Mouse (Mus musculus) E14TG2a.4 (cell line): ENCODE results near the gene Pkp4.

Source experiments
- H3K27me3 ChIP-seq: 2 replicates; pipeline ENCODE4 v1.6.1; 2014; ENCODE audit warnings: low read length, control low read depth; ENCODE audit not compliant: insufficient read depth
- H3K36me3 ChIP-seq: 2 replicates; pipeline ENCODE4 v1.6.1; 2014; ENCODE audit warnings: low read length, control low read depth; ENCODE audit not compliant: insufficient read depth
- H3K4me1 ChIP-seq: replicated peaks from 2 replicates; pipeline ENCODE4 v1.6.1; 2014; ENCODE audit warnings: low read depth, low read length, control low read depth
- H3K4me3 ChIP-seq: replicated peaks from 2 replicates; pipeline ENCODE4 v1.5.1; 2014; ENCODE audit warnings: mild to moderate bottlenecking, low read length
- H3K9me3 ChIP-seq: 2 replicates; pipeline ENCODE4 v1.6.1; 2014; ENCODE audit warnings: low read length, control low read depth
- CTCF ChIP-seq: conservative IDR thresholded peaks from 2 replicates; pipeline ENCODE4 v1.5.1; 2014; ENCODE audit warnings: low read length
- NANOG ChIP-seq: IDR thresholded peaks from 2 replicates; pipeline ENCODE4 v1.6.1; 2014; ENCODE audit warnings: borderline replicate concordance, low read length, mixed read lengths
- POU5F1 ChIP-seq: IDR thresholded peaks from 2 replicates; pipeline ENCODE4 v1.6.1; 2014; ENCODE audit warnings: low read length, borderline replicate concordance

Pkp4 gene

GRCm38 (mm10) chr2:59233294-59233923, 72.8 kb downstream of the Pkp4 start:
- Histone ChIP-seq H3K27me3 (no peaks in the 10 kb centered on the region), H3K4me1 (peaks cover 56% of the 10 kb centered on the region), H3K4me3 (no peak overlapping the region; the same call in 1 of the 2 replicates), H3K36me3 (peaks cover 29% of the 10 kb centered on the region), H3K9me3 (peaks cover 1% of the 10 kb centered on the region)
- no peak for TF ChIP-seq CTCF
- TF ChIP-seq POU5F1 = no peak
- TF ChIP-seq NANOG = no peak

DNA sequence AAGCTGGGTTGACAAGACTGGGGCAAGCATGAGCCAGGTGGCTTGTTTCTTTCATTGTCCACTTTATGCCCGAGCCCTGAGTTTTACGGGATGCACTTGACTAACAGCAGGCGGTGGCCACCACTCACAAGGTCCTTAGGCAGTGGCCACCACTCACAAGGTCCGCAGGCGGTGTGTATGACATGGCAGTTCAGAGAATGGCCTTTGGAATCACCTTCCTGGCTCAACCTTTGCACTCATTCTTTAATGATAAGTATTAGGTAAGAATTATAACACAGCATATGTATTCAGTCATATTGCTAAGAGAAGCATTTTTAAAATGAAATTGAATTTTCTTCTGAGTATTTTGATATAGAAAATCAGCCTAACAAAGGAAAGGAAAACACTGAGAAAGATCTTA, 73.3 kb downstream of the Pkp4 start:
- Histone ChIP-seq H3K36me3 (peaks cover 33% of the 10 kb centered on the region), H3K4me3 (no peak overlapping the region; the same call in 1 of the 2 replicates), H3K9me3 (peaks cover 5% of the 10 kb centered on the region), H3K4me1 (peaks cover 51% of the 10 kb centered on the region), H3K27me3 (no peaks in the 10 kb centered on the region)
- TF ChIP-seq CTCF (no peak), POU5F1 (no peak), NANOG (no peak)

- peaks cover 33% of the 10 kb centered on the region for H3K36me3 ChIP-seq
- H3K27me3 ChIP-seq = no peaks in the 10 kb centered on the region
- no peak overlapping the region for H3K4me3 ChIP-seq
- H3K4me1 ChIP-seq = peaks cover 50% of the 10 kb centered on the region
- TF ChIP-seq POU5F1 (no peak), NANOG (no peak), CTCF (no peak)
- peaks cover 5% of the 10 kb centered on the region for H3K9me3 ChIP-seq
Measured at GRCm38 (mm10) chr2:59234537-59234936, 73.9 kb downstream of the Pkp4 start.

DNA sequence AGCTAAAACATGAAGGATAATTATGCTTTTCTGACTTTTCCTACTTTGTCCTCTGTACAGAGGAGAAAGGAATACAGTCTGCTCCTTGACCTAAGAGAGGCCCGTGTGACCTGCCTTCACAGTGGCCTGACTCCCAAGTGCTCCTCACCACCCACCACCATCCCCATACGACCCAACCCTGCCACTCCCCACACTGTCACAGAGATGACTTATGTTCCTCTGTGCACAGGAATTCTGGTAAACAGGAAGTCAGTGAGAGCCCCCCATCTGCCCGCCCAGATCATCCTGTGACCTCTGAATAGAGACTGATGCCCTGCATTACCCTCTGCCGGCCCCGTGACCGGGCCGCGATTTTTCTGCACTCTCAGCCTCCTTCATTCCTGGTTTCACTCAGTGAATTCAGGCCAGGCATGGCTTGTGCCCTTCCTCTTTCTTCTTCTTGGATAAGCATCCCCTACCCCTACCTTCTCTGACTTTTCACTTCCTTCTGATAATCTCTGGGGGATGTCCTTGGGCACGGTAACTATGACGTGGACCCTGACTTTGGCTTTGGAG, 79.3 kb downstream of the Pkp4 start:
- TF ChIP-seq CTCF (no peak), NANOG (no peak), POU5F1 (no peak)
- H3K36me3 ChIP-seq = peaks cover 45% of the 10 kb centered on the region

DNA sequence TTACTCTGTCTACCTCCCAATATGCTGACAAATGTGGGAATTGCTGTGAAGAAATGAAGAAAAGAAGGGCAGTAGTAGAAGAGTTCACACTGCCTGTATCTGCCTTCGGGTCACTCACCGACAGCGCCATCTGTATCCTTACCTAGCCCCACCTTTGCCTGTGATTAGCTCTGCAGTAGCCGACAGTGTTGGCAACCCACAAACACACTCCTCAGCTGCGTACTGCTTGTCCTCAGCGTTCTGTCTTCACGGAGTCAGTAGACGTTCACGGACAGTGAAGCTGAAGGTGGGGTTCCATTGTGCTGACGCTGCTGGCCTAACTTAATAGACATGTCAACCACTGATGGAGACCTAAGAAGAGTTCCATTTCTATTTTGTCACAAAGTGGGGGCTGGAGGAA, 81.5 kb downstream of the Pkp4 start:
- peaks cover 5% of the 10 kb centered on the region for H3K9me3 ChIP-seq
- TF ChIP-seq POU5F1 = no peak
- no peak for TF ChIP-seq CTCF
- TF ChIP-seq NANOG = no peak
- peaks cover 24% of the 10 kb centered on the region for H3K4me1 ChIP-seq
- peaks cover 42% of the 10 kb centered on the region for H3K36me3 ChIP-seq
- no peak overlapping the region for H3K4me3 ChIP-seq
- H3K27me3 ChIP-seq = no peaks in the 10 kb centered on the region

More for the DNA sequence above, 79.3 kb downstream of the Pkp4 start:
- H3K9me3 ChIP-seq = peaks cover 5% of the 10 kb centered on the region
- H3K4me3 ChIP-seq = peak overlapping the region; percentile 26
- no peaks in the 10 kb centered on the region for H3K27me3 ChIP-seq
- peaks cover 27% of the 10 kb centered on the region for H3K4me1 ChIP-seq

GRCm38 (mm10) chr2:59244273-59245097, 83.8 kb downstream of the Pkp4 start:
- H3K27me3 ChIP-seq = no peaks in the 10 kb centered on the region
- H3K4me3 ChIP-seq = no peak overlapping the region
- no peak for TF ChIP-seq NANOG
- TF ChIP-seq POU5F1 = no peak
- TF ChIP-seq CTCF = no peak
- H3K4me1 ChIP-seq = peaks cover 20% of the 10 kb centered on the region
- H3K9me3 ChIP-seq = no peaks in the 10 kb centered on the region
- peaks cover 26% of the 10 kb centered on the region for H3K36me3 ChIP-seq

DNA sequence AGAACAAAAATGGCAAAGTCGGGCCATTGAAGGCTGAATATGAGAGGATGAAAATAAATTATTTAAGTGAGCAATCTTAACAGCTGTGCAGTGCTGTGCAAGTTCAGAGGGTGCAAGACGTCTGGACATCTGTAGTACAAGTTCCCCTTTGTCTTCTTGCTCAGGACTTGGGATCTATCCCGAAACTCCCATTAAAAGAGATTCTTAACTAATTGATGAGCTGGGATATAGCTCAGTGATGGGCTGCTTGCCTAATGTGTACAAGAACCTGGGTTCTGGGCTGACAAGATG, 84.4 kb downstream of the Pkp4 start:
- Histone ChIP-seq H3K9me3 (no peaks in the 10 kb centered on the region), H3K27me3 (no peaks in the 10 kb centered on the region), H3K4me3 (no peak overlapping the region), H3K4me1 (peaks cover 16% of the 10 kb centered on the region), H3K36me3 (peaks cover 26% of the 10 kb centered on the region)
- no peak for TF ChIP-seq NANOG
- no peak for TF ChIP-seq CTCF
- no peak for TF ChIP-seq POU5F1

DNA sequence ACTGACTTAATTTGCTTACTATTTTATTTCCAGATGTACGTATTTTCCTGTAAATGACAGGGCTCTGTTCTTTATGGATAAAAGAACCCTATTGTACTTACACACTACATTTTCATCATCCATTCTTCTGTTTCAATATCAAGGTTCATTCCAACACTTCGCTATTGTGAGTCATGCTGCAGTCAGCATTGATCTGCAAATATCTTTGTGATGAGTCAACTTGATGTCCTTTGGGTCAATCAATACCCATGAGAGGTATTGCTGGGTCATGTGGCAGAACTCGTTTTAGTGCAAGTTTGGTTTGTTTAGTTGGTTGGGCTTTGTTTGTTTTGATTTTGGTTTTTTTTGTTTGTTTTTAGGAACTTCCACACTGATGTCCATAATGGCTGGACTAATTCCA, 88.2 kb downstream of the Pkp4 start:
- H3K36me3 ChIP-seq = peaks cover 2% of the 10 kb centered on the region; the same call in 1 of the 2 replicates
- peaks cover 22% of the 10 kb centered on the region for H3K4me1 ChIP-seq
- H3K4me3 ChIP-seq = no peak overlapping the region
- TF ChIP-seq CTCF (no peak), POU5F1 (no peak), NANOG (no peak)
- H3K27me3 ChIP-seq = no peaks in the 10 kb centered on the region
- no peaks in the 10 kb centered on the region for H3K9me3 ChIP-seq
